Mouse (Mus musculus) kidney, postnatal 0 days (tissue): Measurements from ENCODE around the gene Gm13698. TPM values are rescaled to one million over a fixed set of nuclear protein-coding genes. Genes with fewer than 3 reads are reported as not detected.
"Not testable (repeated sequence)": the region's sequence is repeated elsewhere in the genome, so short reads cannot be mapped to it uniquely, and the experiment has no call there.

Experiments used
- ATAC-seq: fragments of 200-750 bp; cut with Nextera tagmentation; replicated peaks from 2 replicates; pipeline ENCODE4 v1.8.0; 2017; ENCODE audit warnings: low read depth, moderate number of reproducible peaks, moderate TSS enrichment, moderate library complexity; ENCODE audit not compliant: low FRiP score
- DNase-seq: peaks from one replicate; pipeline ENCODE4 v3.0.0-alpha.2; 2016; ENCODE audit warnings: low spot score
- H3K27ac ChIP-seq: fragments of 300-500 bp; sonication (generic); 2 replicates; pipeline ENCODE4 v1.5.1; 2014; ENCODE audit warnings: mild to moderate bottlenecking
- H3K27me3 ChIP-seq: fragments of 300-500 bp; sonication (generic); 2 replicates; pipeline ENCODE4 v1.6.1; 2014; ENCODE audit warnings: low read length, mixed read lengths; ENCODE audit not compliant: insufficient read depth
- H3K36me3 ChIP-seq: fragments of 300-500 bp; sonication (generic); 2 replicates; pipeline ENCODE4 v1.6.1; 2014; ENCODE audit warnings: low read length, mixed read lengths; ENCODE audit not compliant: insufficient read depth
- H3K4me1 ChIP-seq: fragments of 300-500 bp; sonication (generic); replicated peaks from 2 replicates; pipeline ENCODE4 v1.6.1; 2014; ENCODE audit warnings: antibody characterized with exemption, low read length, mixed read lengths; ENCODE audit not compliant: insufficient read depth
- H3K4me2 ChIP-seq: fragments of 300-500 bp; sonication (generic); 2 replicates; pipeline ENCODE4 v1.6.1; 2014; ENCODE audit warnings: mild to moderate bottlenecking, low read length, moderate library complexity, mixed read lengths
- H3K4me3 ChIP-seq: fragments of 300-500 bp; sonication (generic); replicated peaks from 2 replicates; pipeline ENCODE4 v1.5.1; 2014; ENCODE audit warnings: low read depth, low read length
- H3K9ac ChIP-seq: fragments of 300-500 bp; sonication (generic); 2 replicates; pipeline ENCODE4 v1.6.1; 2014; ENCODE audit warnings: low read depth, low read length
- H3K9me3 ChIP-seq: fragments of 300-500 bp; sonication (generic); replicated peaks from 2 replicates; pipeline ENCODE4 v1.6.1; 2016; ENCODE audit warnings: low read length, inconsistent platforms, mixed read lengths
- WGBS: fragments of 180-500 bp; shearing (Covaris S2); extraction: QIAGEN DNeasy Blood & Tissue Kit; methylation state at CpG from one replicate; pipeline ENCODE4 v1.1.7; 2014; 5-methylcytosine and 5-hydroxymethylcytosine counted together
- polyA plus RNA-seq: library from polyadenylated mRNA; unstranded; fragments of >200 nt; fragmentation: Nextera tagmentation; extraction: Ambion mirVana; gene quantifications from 2 replicates; pipeline ENCODE4 v1.2.1, GENCODE M21; 2015

Gm13698 gene
- polyA plus RNA-seq, 1 experiment from 2014 or later = not detected

- WGBS = no CpG with 5 or more reads among the region's 6 CpGs
- H3K4me3 ChIP-seq, H3K9me3 ChIP-seq, H3K27me3 ChIP-seq, H3K4me1 ChIP-seq, ATAC-seq, H3K4me2 ChIP-seq, H3K9ac ChIP-seq, H3K36me3 ChIP-seq, H3K27ac ChIP-seq, DNase-seq: not testable (repeated sequence)
These were observed 28.9 kb downstream of the Gm13698 start, which contains the start of gene Gm13697 for GRCm38 (mm10) chr2:83984443-83984842. Gm13697 (plus strand) TSS chr2:83984743.

GRCm38 (mm10) chr2:83990253-83990652 lies 34.8 kb downstream of the Gm13698 start, which contains the start of gene Gm13691:
Gm13691 (plus strand) TSS chr2:83990553.
- H3K27ac ChIP-seq, H3K4me2 ChIP-seq, H3K9me3 ChIP-seq, H3K9ac ChIP-seq, DNase-seq, ATAC-seq, H3K27me3 ChIP-seq, H3K4me1 ChIP-seq, H3K4me3 ChIP-seq, H3K36me3 ChIP-seq: not testable (repeated sequence)
- WGBS = no CpG with 5 or more reads among the region's 6 CpGs

GRCm38 (mm10) chr2:83993639-83994255 lies 38.3 kb downstream of the Gm13698 start:
- not testable (repeated sequence) for H3K4me2 ChIP-seq, H3K27me3 ChIP-seq, H3K9me3 ChIP-seq, ATAC-seq, H3K4me3 ChIP-seq, H3K9ac ChIP-seq, H3K4me1 ChIP-seq, H3K36me3 ChIP-seq
- peak overlapping the region; percentile 65; the same call in 1 of the 2 replicates for H3K27ac ChIP-seq
- peak; percentile 87 for DNase-seq
- 16% methylated on average over 7 of the region's 9 CpGs for WGBS

GRCm38 (mm10) chr2:83994526-83994925 lies 39.0 kb downstream of the Gm13698 start:
- ATAC-seq = not testable (repeated sequence)

More at GRCm38 (mm10) chr2:83994526-83994925, 39.0 kb downstream of the Gm13698 start:
- no CpG with 5 or more reads among the region's 3 CpGs for WGBS
- H3K27me3 ChIP-seq, DNase-seq, H3K4me2 ChIP-seq, H3K4me1 ChIP-seq, H3K9ac ChIP-seq, H3K4me3 ChIP-seq, H3K9me3 ChIP-seq, H3K36me3 ChIP-seq, H3K27ac ChIP-seq: not testable (repeated sequence)

Other genes with a start within 250 kb of the Gm13698 start
- gene Itgav, start 231.3 kb upstream of the Gm13698 start, polyA plus RNA-seq = 164 and 165 TPM in 2 replicates
- gene Fam171b, start 143.1 kb upstream of the Gm13698 start, polyA plus RNA-seq = 2.5 and 2.7 TPM in 2 replicates
- not detected in 2 replicates for gene Zswim2, start 14.5 kb upstream of the Gm13698 start, polyA plus RNA-seq
- gene Gm13693, start 5.8 kb downstream of the Gm13698 start, polyA plus RNA-seq = not detected in 2 replicates
- not detected in 2 replicates for gene Gm13695, start 11.6 kb downstream of the Gm13698 start, polyA plus RNA-seq
- not detected in 2 replicates for gene Gm13696, start 17.4 kb downstream of the Gm13698 start, polyA plus RNA-seq
- not detected in 2 replicates for gene Gm13694, start 23.2 kb downstream of the Gm13698 start, polyA plus RNA-seq
- gene Gm13697, start 29.1 kb downstream of the Gm13698 start, polyA plus RNA-seq = not detected in 2 replicates
- not detected in 2 replicates for gene Gm13691, start 34.9 kb downstream of the Gm13698 start, polyA plus RNA-seq